Mouse (Mus musculus) CD4-positive, CD25-positive, alpha-beta regulatory T cell, adult 4 months (primary cell): ENCODE data around the gene Ulk4. TPM values are rescaled to one million over a fixed set of nuclear protein-coding genes. Genes with fewer than 3 reads are reported as not detected.
"Not testable (repeated sequence)": the region's sequence is repeated elsewhere in the genome, so short reads cannot be mapped to it uniquely, and the experiment has no call there.

Experiments
- ATAC-seq: one replicate; pipeline ENCODE4 v1.8.0; 2017
- polyA plus RNA-seq, 2 experiments: library from polyadenylated mRNA; unstranded; fragments of 100-300 nt; shearing (Covaris generic); gene quantifications; one replicate each; pipeline ENCODE4 v1.2.1; 2017

Gene Ulk4
- polyA plus RNA-seq, 2 experiments from 2014 or later: 1.5 to 6.2 TPM

DNA sequence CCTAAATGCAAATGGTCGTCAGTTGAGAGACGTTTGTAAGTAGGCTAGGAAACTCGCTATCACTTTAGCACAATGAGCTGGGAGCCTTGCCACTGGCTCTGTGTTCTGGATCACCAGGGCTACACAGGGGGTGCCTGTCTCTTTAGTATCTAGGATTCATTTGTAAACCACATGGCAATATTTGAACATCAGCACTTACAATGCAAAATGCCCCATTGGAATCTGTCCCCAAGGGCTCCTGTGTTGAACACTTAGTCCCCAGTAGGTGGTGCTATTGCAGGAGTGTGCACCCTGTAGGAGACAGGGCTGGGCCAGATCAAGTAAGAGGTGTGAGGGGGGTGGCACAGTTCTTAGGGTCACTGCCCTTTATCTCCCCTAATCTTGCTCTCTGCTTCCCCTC, 217.7 kb downstream of the Ulk4 start:
- no peak for ATAC-seq

DNA sequence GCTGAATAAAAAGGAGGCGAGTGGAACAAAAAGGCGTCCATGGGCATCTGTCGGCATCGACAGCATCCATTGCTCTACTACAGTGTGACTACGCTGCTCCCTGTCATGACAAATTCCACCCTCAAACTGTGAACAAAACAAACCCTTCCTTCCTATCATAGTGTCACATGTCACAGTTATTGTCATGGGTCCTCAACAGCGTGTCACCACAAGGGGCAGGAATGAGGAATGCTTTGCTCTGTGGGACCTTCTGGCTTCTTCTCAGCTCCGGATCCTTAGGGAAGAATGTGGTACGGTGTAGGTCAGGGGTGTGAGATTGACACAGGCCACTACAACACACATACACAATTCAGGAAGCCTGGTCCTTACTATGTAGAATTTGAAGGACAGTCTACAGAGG, 218.5 kb downstream of the Ulk4 start:
- no peak for ATAC-seq

DNA sequence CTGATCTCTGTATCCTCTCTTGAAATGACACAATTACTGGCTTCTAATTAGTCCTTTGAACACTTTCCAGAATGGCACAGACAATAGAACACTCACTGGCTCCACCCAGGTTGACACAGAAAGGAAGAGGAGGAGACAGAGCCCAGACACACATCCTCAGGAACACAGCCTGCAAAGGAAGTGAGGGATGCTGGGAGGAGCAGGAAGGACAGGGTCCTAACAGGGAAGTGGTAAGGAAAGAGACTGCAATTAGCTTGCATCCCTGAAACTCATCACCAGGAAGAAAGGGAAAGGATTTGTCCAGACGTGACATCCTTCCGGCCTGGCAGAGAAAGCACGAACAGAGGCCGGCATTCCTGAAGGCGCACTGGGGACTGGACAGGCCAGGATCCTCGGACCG, 218.9 kb downstream of the Ulk4 start:
- ATAC-seq: no peak

DNA sequence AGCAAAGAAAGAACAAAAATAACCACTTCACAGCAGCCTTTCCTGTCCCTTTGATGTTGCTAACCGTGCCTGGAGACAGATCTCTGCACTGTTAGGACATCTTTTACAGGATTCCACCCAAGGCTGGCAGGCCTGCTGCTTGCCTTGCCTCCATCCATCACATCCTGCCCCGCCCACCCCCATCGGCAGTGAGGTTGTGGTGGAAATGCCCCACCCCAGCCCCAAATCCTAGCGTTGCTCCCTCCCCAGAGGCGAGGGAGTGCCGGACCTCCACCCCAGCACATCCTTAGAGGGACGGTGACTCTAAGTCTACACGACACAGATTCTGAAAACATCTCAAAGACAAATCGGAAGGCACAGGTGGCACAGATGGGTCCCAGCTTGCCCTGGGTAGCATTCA, 219.6 kb downstream of the Ulk4 start:
- ATAC-seq: no peak

DNA sequence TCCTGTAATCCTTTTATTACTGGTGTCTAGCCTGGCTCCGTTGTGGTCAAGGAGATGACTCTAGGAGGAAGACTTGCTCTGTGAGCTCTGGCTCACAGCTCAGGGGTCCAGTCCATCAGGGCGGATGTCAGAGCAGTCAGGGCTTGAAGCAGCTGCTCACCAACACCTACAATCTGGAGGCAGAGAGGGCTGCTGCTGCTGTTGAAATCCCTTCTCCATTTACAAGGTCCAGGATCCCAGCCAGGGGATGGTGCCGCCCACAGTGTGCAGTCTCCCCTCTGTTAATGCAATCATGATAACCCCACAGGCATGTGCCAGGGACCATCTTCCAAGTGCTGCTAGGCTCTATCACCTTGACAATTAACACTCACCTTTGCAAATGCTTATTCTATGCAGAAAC, 220.5 kb downstream of the Ulk4 start:
- no peak for ATAC-seq

DNA sequence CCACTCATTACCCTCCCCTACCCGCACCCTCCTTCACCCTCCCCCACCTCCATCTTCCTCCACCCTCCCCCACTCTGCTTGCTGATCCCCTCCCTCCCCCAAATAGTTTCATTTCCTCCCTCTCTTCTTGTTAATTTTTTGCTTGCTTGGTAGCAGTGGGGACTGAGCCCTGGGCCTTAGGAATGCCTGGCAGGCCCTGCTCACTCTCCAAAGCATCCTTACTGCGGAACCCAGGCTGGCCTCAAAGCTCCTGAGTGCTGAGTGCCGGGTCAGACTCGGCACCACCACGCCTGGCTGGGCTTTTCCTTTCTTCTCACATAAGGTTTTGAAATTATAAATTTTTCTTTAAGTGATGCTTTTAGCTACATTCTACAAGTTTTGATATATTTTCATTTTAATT, 221.0 kb downstream of the Ulk4 start:
- ATAC-seq: no peak

DNA sequence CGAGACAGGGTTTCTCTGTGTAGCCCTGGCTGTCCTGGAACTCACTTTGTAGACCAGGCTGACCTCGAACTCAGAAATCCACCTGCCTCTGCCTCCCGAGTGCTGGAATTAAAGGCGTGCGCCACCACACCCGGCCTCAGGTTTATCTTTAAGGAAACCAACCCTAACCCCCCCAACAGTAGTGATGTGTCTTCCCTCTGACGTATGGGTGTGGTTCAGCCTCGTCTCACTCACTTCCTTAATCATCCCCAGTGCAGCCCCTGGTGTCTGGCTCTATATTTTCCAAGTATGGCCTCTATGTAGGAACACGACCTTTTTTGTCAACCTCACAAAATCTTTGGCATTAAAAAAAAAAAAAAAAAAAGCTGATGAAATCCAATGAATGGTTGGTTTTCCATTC, 231.3 kb downstream of the Ulk4 start:
- not testable (repeated sequence) for ATAC-seq

DNA sequence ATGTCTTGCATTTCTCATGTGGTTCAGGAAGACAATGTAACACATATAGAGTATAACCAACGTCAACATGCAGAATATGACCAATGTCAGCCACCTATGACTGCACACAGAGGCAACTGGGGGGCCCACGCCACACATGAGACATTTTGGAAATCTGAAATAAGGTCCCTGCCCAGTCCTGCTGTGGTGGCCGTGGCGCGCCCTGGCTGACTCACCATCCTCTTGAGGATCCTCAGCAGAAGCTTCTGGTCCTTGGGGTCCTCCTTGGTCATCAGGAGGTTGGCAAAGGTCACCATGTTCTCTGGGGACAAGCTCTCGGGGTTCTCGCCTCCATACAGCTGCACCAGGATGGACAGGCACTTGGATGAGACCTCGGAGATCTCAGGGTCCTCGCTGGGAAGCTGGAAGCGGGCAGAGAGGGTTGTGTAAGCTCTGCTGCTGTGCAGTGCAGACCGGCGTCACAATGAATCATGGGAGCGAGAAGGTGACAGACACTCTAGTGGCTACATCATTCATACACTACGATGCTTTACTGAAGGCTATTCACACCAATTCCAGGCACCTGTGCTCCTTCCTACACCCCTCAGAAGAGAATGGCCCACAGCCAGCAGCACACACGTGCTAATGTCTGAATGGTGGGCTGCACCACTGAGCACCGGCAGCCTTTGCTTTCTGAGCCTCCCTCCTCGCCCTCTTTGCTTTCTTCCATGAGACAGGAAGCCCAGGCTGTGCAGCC, 232.4 kb downstream of the Ulk4 start:
- ATAC-seq: no peak

DNA sequence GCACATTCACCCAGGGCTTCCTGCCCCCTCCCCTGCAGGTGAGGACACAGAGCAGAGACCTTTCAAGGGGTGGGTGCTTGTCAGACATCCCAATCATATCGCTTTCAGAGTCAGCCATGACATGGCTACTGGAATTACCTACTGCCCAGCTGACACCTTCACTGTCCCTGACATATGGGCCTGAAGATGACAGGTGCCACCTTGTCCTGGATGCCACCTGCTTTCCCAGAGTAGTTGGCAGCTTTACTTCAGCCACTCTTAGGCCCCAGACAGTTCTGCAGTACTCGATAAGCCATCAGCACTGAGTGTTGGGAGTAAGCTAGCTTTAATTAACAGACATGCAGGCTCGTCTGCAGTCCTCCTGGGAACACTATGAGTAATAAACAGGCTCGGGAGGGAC, 234.0 kb downstream of the Ulk4 start:
- ATAC-seq: no peak

DNA sequence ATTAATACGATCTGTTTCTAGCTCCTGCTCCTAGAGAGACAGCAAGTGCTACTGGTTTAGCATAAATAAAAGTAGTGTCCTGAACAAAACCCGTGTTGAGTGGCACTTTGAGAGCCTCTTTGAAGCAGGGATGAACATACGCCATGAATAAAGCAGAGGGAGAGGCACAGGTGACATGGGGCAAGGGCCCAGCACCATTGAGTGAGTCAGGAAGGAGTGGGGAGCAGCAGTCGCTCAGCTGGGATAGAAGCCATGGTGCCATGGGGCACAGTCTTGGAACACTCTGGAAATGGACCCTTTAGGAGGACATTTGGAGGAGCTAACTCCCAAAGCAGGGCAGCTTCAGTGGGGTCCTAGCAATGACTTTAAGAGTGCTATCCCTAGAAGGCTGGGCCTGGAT, 238.6 kb downstream of the Ulk4 start:
- ATAC-seq: no peak

DNA sequence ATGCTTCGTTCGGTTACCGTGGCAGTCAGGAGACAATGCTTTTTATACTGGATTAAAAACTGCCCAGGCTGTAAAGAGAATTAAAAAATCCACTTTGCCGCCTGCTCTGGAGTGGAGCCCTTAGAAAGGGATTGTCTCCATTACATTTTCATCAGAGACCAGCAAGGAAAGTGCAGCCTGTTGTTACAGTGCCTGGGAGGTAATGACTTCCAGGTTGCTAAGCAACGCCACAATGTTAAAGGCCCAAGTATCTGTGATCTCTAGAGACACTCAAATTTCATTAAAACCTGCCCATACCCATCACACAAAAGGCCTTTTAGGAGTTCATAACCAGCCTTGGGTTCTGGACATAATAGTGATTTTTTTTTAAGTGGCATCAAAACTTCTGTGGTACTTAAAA, 239.0 kb downstream of the Ulk4 start:
- ATAC-seq: no peak

DNA sequence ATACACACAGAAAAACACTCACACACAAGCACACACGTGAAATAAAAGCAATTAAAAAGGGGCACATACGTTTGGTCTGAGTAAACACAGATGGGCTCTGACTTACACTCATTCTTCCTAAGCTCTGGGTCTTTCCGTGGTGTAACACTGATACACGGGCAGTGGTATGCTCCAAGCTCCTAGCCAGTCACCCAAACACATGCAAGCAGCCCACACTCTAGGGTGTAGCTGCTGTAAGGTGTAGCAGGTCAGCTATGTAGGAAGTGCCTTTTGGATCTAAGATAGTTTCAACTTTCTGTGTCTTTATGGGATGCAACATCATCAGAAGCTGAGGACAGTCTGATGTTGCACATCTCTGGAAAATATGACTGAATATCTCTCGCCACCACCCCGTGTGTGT, 241.7 kb downstream of the Ulk4 start:
- no peak for ATAC-seq

DNA sequence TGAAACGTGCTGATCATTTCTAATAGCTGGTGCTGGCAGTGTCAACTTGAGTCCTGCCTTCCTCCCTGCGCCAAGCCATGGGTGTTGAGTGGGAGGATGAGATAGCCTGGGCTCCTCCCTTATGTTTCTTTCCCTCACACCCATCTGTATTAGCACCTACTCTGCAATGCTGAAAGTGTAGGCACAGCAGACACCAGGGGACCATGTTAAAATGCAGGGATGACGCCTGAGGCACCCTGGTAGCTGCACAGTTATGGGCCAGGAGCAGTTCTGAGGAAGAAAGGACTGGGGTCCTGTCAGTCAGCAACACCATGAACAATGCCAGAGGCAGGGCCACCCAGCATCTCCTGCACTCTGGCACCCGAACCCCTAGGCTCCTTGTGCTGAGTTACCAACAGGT, 243.4 kb downstream of the Ulk4 start:
- no peak for ATAC-seq

DNA sequence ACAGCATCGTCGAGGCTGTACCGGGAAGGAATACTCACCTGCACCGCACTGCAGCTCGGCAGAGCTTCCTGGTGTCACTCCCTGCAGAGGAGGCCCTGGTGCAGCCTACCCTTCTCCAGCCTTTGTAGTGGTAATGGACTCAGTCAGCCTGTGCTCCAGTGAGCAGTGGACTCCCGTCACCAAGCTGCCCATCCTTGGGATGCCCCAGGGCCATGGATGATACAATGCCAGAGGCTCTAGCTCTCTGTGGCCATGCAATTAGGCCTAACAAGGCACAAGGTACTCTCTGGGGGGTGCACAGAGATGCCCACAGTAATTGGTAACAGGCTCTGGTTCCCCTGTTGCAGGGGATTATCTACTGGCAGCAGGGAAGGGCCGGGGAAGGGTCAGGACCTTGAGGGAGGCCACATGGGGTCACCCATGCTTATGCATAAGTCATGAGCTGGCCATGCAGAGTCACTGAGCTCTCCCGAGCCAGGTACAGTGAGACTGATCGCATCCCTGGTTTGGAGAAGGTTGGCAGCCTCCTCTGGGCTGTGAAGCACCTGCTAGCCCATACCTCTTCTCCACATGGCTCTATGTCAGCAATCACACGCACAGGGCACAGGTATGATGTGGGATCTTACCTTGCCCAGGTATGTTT, 244.6 kb downstream of the Ulk4 start:
- ATAC-seq: no peak

DNA sequence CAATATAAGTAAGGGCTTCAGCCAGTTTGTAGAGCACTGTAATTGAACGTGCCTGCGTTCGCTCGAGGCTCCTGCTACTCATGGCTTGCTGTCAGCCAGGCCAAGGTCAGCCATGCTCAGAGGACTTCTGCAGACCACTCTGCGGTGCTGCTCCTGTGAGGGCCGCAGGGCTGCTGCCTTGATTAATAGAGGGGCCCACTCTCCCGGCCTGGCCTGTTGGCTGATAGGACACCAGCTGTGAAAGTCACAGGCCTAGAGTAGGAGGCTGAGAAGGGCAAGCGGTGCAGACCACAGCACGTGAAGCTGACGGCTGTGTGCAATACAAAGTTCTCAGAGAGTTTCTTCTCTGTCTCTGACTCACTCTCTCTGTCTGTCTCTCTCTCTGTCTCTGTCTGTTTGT, 246.0 kb downstream of the Ulk4 start:
- no peak for ATAC-seq

DNA sequence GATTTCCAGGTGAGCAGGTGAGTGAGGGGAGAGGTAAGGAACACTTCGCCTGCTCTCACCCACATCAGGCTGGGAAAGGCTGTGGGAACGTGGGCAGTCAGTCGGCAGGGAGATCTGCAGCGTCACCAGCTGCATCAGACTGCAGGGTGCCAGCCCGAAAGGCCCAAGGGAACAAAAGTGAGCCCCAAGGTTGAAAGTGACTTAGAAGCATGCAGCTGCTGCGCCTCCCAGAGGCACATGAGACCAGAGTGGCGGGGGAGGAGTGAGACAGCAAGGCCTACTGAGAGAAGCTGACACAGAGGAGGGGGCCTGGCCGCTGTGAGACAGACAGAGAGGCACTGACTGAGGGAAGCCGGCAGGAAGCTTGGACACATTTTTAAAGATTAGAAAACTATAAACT, 247.2 kb downstream of the Ulk4 start:
- no peak for ATAC-seq

DNA sequence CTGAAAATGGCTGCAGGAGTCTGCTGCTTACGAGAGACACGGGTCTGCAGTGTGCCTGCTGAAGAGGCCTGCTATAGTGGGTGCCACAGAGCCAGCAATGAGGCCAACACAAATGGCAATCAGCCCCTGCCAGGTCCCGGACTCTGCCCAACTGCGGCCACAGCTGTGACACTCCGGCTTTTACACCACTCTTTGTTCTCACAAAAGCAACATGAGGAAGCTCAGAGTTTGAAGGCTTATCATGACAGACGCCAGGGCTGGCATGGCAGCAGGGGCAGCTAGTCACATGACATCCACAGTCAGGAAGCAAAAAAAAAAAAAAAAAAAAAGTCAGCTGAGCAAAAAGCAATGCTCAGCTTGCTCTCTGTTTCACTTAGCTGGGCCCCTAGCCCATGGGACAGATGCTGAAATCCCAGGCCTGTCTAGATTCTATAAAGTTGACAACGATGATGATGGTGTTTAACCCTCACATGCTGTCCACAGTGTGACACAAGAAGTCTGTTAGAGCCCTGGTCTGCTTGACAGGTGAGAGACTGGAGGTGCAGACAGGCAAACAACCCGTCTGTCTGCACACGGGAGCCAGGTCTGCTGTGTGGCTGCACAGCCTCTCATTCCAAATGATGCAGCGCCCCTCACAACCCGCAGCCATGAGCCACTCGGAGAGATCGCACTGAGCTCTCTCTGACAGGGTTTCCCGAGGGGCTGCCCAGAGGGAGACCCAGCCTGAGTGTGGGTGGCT, 253.3 kb downstream of the Ulk4 start:
- ATAC-seq: no peak

DNA sequence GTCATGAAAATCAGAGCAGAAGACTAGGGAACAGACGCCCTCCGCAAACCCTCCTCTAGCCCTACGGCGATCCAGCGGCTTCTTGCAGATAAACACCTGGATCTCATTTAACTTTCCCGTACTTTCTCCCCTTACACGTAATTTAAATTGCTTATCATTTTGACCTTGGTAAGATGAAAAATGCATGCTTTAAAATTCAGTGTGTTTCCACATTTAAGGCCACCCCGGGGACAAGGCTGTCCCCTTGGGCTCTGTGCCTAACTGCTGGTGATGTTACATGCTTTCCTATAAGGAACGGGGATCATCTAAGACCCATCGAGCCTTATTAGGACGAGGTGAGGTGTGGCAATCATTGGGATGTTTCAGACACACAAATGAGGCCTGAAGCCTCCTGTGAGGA, 256.6 kb downstream of the Ulk4 start:
- ATAC-seq: no peak

DNA sequence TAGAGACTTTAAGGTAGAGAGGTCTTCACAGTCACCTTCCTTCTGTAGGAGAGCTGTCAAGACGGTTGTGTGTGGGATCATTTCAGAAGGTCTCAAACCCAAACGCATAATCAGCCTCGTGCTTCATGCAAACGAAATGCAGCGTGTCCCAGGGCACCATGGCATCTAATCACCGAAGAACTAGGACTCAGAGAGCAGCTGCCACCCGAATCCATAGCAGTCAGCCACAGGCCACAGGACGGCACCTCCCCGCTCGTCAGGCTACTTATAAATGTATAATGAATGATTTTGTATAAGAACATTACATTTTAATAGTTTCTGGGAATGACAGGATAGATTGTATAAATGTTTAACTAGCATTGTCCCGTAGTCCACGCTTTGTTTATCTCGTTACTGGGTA, 257.1 kb downstream of the Ulk4 start:
- ATAC-seq: no peak

DNA sequence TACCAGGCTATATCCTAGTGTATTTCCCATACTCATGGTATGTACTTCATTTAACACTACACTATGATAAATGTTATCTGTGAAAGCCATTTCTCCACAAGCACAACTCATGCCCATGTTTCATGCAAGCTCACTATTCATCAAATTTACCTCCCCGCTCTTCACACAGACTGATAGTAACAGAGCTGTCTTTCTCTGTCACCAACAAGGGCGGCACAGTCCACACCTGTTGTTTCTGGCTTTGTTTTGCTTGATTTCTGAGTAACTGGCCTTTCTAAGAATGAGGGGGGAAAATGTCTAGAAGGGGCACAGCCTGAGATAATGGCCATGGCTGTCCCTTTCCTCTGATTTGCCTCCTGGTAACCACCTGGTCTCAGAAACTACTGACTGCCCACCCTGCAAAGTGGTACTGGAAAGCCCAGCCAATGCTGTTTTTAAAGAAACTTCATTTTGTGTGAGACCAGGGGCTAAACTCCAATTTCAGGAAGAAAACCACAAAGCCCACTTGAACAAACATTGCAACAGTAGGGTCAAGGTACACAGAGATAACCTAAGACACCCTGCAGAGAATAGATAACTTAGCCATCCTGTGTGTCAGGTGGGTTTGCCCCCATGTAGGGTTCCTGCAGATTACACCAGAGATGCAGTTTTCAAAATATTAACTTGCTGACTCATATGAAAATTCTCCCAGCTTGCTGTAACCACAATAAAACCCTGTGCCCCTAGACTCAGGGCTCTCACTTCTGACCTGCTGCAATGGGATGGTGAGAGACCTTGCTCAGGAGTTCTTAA, 258.3 kb downstream of the Ulk4 start:
- no peak for ATAC-seq

DNA sequence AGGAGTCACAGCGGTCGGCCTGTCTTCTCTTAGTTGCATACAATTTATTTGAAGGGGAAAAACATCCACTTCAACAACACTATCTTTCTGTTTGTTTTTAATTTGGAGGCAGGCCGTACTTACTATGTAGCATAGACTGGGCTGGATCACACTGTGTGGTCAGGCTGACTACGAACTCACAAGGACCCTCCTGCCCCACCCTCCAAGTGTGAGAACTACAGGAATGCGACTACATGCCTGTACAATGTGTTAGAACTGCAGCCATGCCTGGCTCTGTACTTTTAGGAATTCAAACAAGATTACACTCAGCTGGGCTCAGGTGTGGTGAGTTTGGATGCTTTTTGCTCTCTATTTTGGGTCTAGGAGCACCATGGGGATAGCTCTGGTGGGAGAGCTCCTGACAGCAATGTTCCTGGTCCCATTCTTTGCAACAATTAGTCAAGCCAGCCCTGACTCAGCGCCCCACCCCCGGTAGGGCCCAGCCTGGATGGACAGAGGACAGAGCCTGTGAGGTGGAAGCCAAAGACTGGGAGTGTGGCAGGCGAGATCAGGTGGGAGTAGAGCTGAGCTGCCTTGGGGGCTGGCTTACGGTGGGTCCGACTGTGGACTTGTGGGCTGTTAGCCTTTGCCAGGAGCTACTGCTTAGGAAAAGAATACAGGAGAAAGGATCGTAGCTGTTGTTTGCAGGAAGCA, 261.0 kb downstream of the Ulk4 start:
- no peak for ATAC-seq

DNA sequence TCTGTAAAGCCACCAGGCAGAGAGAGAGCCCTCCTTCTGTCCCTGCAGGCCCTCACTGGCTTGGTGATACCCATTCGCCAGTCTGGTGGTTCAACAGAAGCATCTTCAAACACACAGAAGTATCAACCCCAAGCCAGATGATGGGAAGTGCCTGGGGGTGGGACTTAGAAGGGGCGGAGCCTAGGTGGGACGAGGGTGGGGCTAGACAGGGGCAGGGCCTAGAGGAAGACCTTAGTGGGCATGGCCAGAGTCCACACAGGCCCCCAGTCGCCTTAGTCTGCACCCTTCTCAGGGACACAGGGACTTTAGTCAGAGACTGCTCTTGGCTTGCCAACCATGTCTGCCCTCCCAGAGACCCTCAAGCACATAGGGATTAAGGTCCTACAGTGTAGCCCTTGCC, 265.5 kb downstream of the Ulk4 start:
- ATAC-seq: no peak

DNA sequence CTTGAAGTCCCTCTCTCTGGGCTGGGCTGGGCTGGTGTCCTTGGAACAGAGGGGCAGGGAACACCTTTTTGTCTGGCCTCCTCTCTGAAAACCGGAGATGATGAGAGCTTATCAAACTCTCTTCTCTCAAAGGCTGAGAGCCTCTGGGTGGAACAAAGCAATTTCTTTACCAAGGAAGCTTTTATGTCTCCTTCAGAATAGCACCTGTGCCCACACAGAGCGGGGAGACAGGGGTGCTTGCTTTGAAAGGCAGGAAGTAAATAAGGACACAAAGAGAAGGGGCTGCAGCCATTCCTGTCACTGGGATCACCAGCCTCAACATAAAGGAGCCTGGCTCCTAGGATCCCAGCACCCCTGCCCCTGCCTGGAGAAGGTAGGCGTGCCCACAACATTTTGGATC, 266.5 kb downstream of the Ulk4 start:
- ATAC-seq: no peak
